Mouse (Mus musculus): ENCODE data around the gene Npm1.

DNA sequence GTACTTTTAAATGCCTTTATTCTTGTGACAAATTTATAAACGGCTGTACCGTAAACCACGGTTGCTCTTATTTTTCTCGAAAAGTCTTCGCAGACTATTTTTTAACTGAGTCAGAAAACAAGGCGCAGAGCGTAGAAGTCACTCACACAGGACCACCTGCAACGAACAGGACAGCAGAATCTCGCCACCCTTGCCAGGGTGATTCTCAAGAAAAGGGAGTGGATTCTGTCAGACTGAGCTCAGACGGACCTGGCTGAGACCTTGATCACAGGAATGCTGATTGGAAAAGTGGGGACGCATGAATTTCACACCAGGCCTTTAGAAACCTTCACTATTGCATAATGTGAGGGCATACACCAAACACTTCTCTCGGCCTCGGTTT, 34.1 kb upstream of the Npm1 start:
- no peak for TF ChIP-seq CTCF (IDR thresholded peaks at IDR 0.05; ENCODE audit: low read depth, low read length)
- no peak for TF ChIP-seq GATA2 (IDR thresholded peaks at IDR 0.05; ENCODE audit: borderline replicate concordance, low read depth, low read length)
- no peak for TF ChIP-seq TAL1 (conservative IDR thresholded peaks at IDR 0.05; ENCODE audit: low read depth, low read length)
- TF ChIP-seq GATA1 (IDR thresholded peaks at IDR 0.05; ENCODE audit: borderline replicate concordance, low read length), result no peak

All from G1E (cell line).